ENCODE assay signal across 21 mouse cellular contexts in genomic region chr1:84668100-84668846, GRCm38 (mm10). TPM values are rescaled to one million over a fixed set of nuclear protein-coding genes. Genes with fewer than 3 reads are reported as not detected.
A peak's percentile ranks its signal among the peaks of the same experiment; 100 is the strongest.
DNase-seq lines count a peak whose midpoint lies in the region; ATAC-seq and TF ChIP-seq lines count a peak whose summit lies in the region.
"Had no signal": no experiment of that assay in that cellular context is flagged by ENCODE, and none has a peak within 500 bp of the region (broad histone marks: within the 10 kb centered on the region; RNA-seq: fewer than 3 reads in every experiment).

No protein-coding gene starts in this region.

- ATAC-seq in embryonic facial prominence, embryonic 11.5 days (replicated peaks; ENCODE audit: insufficient number of reproducible peaks, low FRiP score, low TSS enrichment, low read depth), result no peak
- ATAC-seq in kidney, postnatal 0 days (replicated peaks; ENCODE audit: low FRiP score, low read depth), result no peak
- ATAC-seq in embryonic facial prominence, embryonic 15.5 days (ENCODE audit: insufficient number of reproducible peaks, low FRiP score, low TSS enrichment, low read depth), result peak; percentile 67; the same call in 1 of the 2 replicates
- ATAC-seq: activated CD4-positive, CD25-positive, alpha-beta regulatory T cell, adult 4 months; intestine, embryonic 16.5 days; Patski had no signal

- no peak for TF ChIP-seq CTCF in kidney, postnatal 0 days (IDR thresholded peaks at IDR 0.05; ENCODE audit: low read depth)
- TF ChIP-seq CTCF in kidney, adult 2 months (conservative IDR thresholded peaks at IDR 0.05; ENCODE audit: insufficient read depth, insufficient read length, low read depth, low read length), result no peak

- H3K9me3 ChIP-seq in embryonic facial prominence, embryonic 11.5 days (replicated peaks; ENCODE audit: control insufficient read depth, low read length), result no peaks in the 10 kb centered on the region
- no peaks in the 10 kb centered on the region for H3K9me3 ChIP-seq in embryonic facial prominence, embryonic 10.5 days
- H3K9me3 ChIP-seq in kidney, postnatal 0 days (replicated peaks; ENCODE audit: low read length), result no peaks in the 10 kb centered on the region
- H3K9me3 ChIP-seq in embryonic facial prominence, embryonic 15.5 days (replicated peaks), result no peaks in the 10 kb centered on the region
- H3K9me3 ChIP-seq: lung, embryonic 15.5 days had no signal

- DNase-seq in embryonic facial prominence, embryonic 11.5 days (ENCODE audit: low spot score), result peak; percentile 5
- DNase-seq in embryonic facial prominence, embryonic 10.5 days (ENCODE audit: low spot score), result no peak
- peak; percentile 2 for DNase-seq in kidney, postnatal 0 days (ENCODE audit: low spot score)
- DNase-seq in kidney, adult 2 months, result no peak
- DNase-seq in telencephalon, adult 2 months (ENCODE audit: low read depth, low spot score), result peak; percentile 21
- DNase-seq in cerebellum, postnatal 4 days (ENCODE audit: low spot score in 2 of 2), result no peak
- no peak for DNase-seq in lung, postnatal 10 days
- DNase-seq: adrenal gland, postnatal 14 days; cerebellum, adult 18-20 months; gastrocnemius, postnatal 10 days; heart, adult 18-20 months; heart, postnatal 36 days; right cerebral cortex, adult 18-20 months had no signal

- no peak overlapping the region for H3K27ac ChIP-seq in embryonic facial prominence, embryonic 11.5 days (replicated peaks; ENCODE audit: low read depth, low read length)
- H3K27ac ChIP-seq in embryonic facial prominence, embryonic 10.5 days (replicated peaks), result no peak overlapping the region
- no peak overlapping the region for H3K27ac ChIP-seq in kidney, postnatal 0 days
- H3K27ac ChIP-seq in kidney, adult 2 months (ENCODE audit: insufficient read depth, low read depth, low read length), result no peak overlapping the region
- no peak overlapping the region for H3K27ac ChIP-seq in embryonic facial prominence, embryonic 15.5 days (replicated peaks)
- H3K27ac ChIP-seq: hindbrain, embryonic 14.5 days; liver, embryonic 14.5 days; lung, embryonic 15.5 days; stomach, postnatal 0 days had no signal

- H3K4me2 ChIP-seq in embryonic facial prominence, embryonic 11.5 days (ENCODE audit: low read depth, low read length), result no peak overlapping the region
- no peak overlapping the region for H3K4me2 ChIP-seq in kidney, postnatal 0 days (ENCODE audit: low read length)
- no peak overlapping the region for H3K4me2 ChIP-seq in embryonic facial prominence, embryonic 15.5 days (replicated peaks)
- H3K4me2 ChIP-seq: hindbrain, embryonic 14.5 days; lung, embryonic 15.5 days had no signal

- H3K36me3 ChIP-seq in embryonic facial prominence, embryonic 11.5 days (replicated peaks; ENCODE audit: control insufficient read depth, insufficient read depth, low read depth, low read length), result no peaks in the 10 kb centered on the region
- no peaks in the 10 kb centered on the region for H3K36me3 ChIP-seq in embryonic facial prominence, embryonic 10.5 days (replicated peaks)
- H3K36me3 ChIP-seq in kidney, postnatal 0 days (ENCODE audit: insufficient read depth, low read length), result no peaks in the 10 kb centered on the region
- no peaks in the 10 kb centered on the region for H3K36me3 ChIP-seq in kidney, adult 2 months (ENCODE audit: control insufficient read depth, insufficient read depth, low read length)
- no peaks in the 10 kb centered on the region for H3K36me3 ChIP-seq in embryonic facial prominence, embryonic 15.5 days
- H3K36me3 ChIP-seq: lung, embryonic 15.5 days had no signal

- no peaks in the 10 kb centered on the region for H3K27me3 ChIP-seq in embryonic facial prominence, embryonic 11.5 days (ENCODE audit: control insufficient read depth, insufficient read depth, low read length)
- no peaks in the 10 kb centered on the region for H3K27me3 ChIP-seq in embryonic facial prominence, embryonic 10.5 days (replicated peaks; ENCODE audit: low read depth, poor library complexity, severe bottlenecking)
- H3K27me3 ChIP-seq in kidney, postnatal 0 days (ENCODE audit: insufficient read depth, low read length), result no peaks in the 10 kb centered on the region
- no peaks in the 10 kb centered on the region for H3K27me3 ChIP-seq in kidney, adult 2 months (replicated peaks; ENCODE audit: control insufficient read depth, insufficient read depth, low read length)
- H3K27me3 ChIP-seq in embryonic facial prominence, embryonic 15.5 days, result no peaks in the 10 kb centered on the region
- H3K27me3 ChIP-seq: lung, embryonic 15.5 days had no signal

- no peak for TF ChIP-seq POLR2A in kidney, adult 2 months (IDR thresholded peaks at IDR 0.05; ENCODE audit: low read depth, low read length)

- no peaks in the 10 kb centered on the region for H3K4me1 ChIP-seq in embryonic facial prominence, embryonic 11.5 days (ENCODE audit: control insufficient read depth, insufficient read depth, low read length)
- H3K4me1 ChIP-seq in embryonic facial prominence, embryonic 10.5 days, result no peaks in the 10 kb centered on the region
- H3K4me1 ChIP-seq in kidney, postnatal 0 days (replicated peaks; ENCODE audit: insufficient read depth, low read length), result no peaks in the 10 kb centered on the region
- H3K4me1 ChIP-seq in kidney, adult 2 months (ENCODE audit: control insufficient read depth, insufficient read depth, low read length), result no peaks in the 10 kb centered on the region
- no peaks in the 10 kb centered on the region for H3K4me1 ChIP-seq in embryonic facial prominence, embryonic 15.5 days
- H3K4me1 ChIP-seq: lung, embryonic 15.5 days had no signal

- no peak overlapping the region for H3K4me3 ChIP-seq in embryonic facial prominence, embryonic 11.5 days (ENCODE audit: low read depth, low read length)
- H3K4me3 ChIP-seq in embryonic facial prominence, embryonic 10.5 days, result no peak overlapping the region
- H3K4me3 ChIP-seq in kidney, postnatal 0 days (replicated peaks; ENCODE audit: low read depth, low read length), result no peak overlapping the region
- H3K4me3 ChIP-seq in kidney, adult 2 months (ENCODE audit: insufficient read depth, low read depth, low read length), result no peak overlapping the region
- H3K4me3 ChIP-seq in embryonic facial prominence, embryonic 15.5 days (replicated peaks), result no peak overlapping the region
- H3K4me3 ChIP-seq: lung, embryonic 15.5 days had no signal

- H3K9ac ChIP-seq in embryonic facial prominence, embryonic 11.5 days (replicated peaks; ENCODE audit: low read length), result no peak overlapping the region
- no peak overlapping the region for H3K9ac ChIP-seq in kidney, postnatal 0 days (ENCODE audit: low read depth, low read length)
- no peak overlapping the region for H3K9ac ChIP-seq in embryonic facial prominence, embryonic 15.5 days
- H3K9ac ChIP-seq: hindbrain, embryonic 14.5 days; liver, embryonic 14.5 days; lung, embryonic 15.5 days had no signal

- WGBS in embryonic facial prominence, embryonic 11.5 days, result 71% methylated on average over 7 of the region's 7 CpGs
- WGBS in embryonic facial prominence, embryonic 10.5 days, result 83% methylated on average over 7 of the region's 7 CpGs
- WGBS in kidney, postnatal 0 days, result 79% methylated on average over 7 of the region's 7 CpGs
- 81% methylated on average over 7 of the region's 7 CpGs for WGBS in kidney, adult 2 months
- WGBS in embryonic facial prominence, embryonic 15.5 days, result 59% methylated on average over 7 of the region's 7 CpGs

RNA-seq across cellular contexts. Expression of gene Dner, which starts 27.7 kb away (rescaled TPM):
- polyA plus RNA-seq in embryonic facial prominence, embryonic 11.5 days (2014; fragmentation: Nextera tagmentation; extraction: Ambion mirVana), result 6.6 and 7.7 TPM in 2 replicates
- 3.4 and 3.6 TPM in 2 replicates for polyA plus RNA-seq in embryonic facial prominence, embryonic 10.5 days (2016; fragmentation: Nextera tagmentation; extraction: Ambion mirVana)
- polyA plus RNA-seq in kidney, postnatal 0 days (2015; fragmentation: Nextera tagmentation; extraction: Ambion mirVana), result 0.62 and 0.68 TPM in 2 replicates
- 0.22 and 0.66 TPM in 2 replicates for polyA plus RNA-seq in kidney, adult 2 months (2012; rRNA removed)
- polyA plus RNA-seq in embryonic facial prominence, embryonic 15.5 days (2015; fragmentation: Nextera tagmentation; extraction: Ambion mirVana), result 7.5 and 8.4 TPM in 2 replicates
- polyA plus RNA-seq: activated CD4-positive, CD25-positive, alpha-beta regulatory T cell, adult 4 months; Patski had no signal

Comparison
In these comparisons a context has a peak if more than half of its experiments do, and no peak if none do; other contexts are left out.
1. DNase-seq: peak in embryonic facial prominence, embryonic 11.5 days (single experiment), kidney, postnatal 0 days (single experiment) and telencephalon, adult 2 months (single experiment); none in embryonic facial prominence, embryonic 10.5 days (single experiment), kidney, adult 2 months (single experiment), cerebellum, postnatal 4 days (0 of 2) and lung, postnatal 10 days (single experiment).